28 mouse cellular contexts compared by ENCODE assay signal in genomic region chr2:178433903-178434302, GRCm38 (mm10). TPM values are rescaled to one million over a fixed set of nuclear protein-coding genes. Genes with fewer than 3 reads are reported as not detected.
"Had no signal": no experiment of that assay in that cellular context is flagged by ENCODE, and none has a peak within 500 bp of the region (broad histone marks: within the 10 kb centered on the region; RNA-seq: fewer than 3 reads in every experiment).

No protein-coding gene starts in this region.

- H3K27ac ChIP-seq: heart, embryonic 10.5 days; heart, embryonic 13.5 days; heart, embryonic 15.5 days; hindbrain, embryonic 13.5 days; hindbrain, embryonic 15.5 days; hindbrain, postnatal 0 days; layer of hippocampus, adult 2 months; limb, embryonic 13.5 days; limb, embryonic 15.5 days; liver, embryonic 12.5 days; liver, embryonic 14.5 days had no signal

- H3K9me3 ChIP-seq: heart, embryonic 10.5 days; heart, embryonic 13.5 days; heart, embryonic 15.5 days; hindbrain, embryonic 13.5 days; hindbrain, embryonic 15.5 days; limb, embryonic 13.5 days; limb, embryonic 15.5 days; liver, embryonic 12.5 days had no signal

- H3K4me2 ChIP-seq: heart, embryonic 13.5 days; heart, embryonic 15.5 days; hindbrain, embryonic 13.5 days; hindbrain, embryonic 15.5 days; limb, embryonic 13.5 days; limb, embryonic 15.5 days; liver, embryonic 12.5 days had no signal

- ATAC-seq: hindbrain, postnatal 0 days; liver, embryonic 12.5 days had no signal

- H3K4me1 ChIP-seq: heart, embryonic 15.5 days; liver, embryonic 12.5 days had no signal

- H3K4me3 ChIP-seq: heart, embryonic 10.5 days; heart, embryonic 13.5 days; heart, embryonic 15.5 days; hindbrain, embryonic 13.5 days; hindbrain, embryonic 15.5 days; layer of hippocampus, adult 2 months; limb, embryonic 13.5 days; limb, embryonic 15.5 days; liver, embryonic 12.5 days had no signal

- H3K36me3 ChIP-seq: heart, embryonic 10.5 days; heart, embryonic 13.5 days; heart, embryonic 15.5 days; hindbrain, embryonic 13.5 days; hindbrain, embryonic 15.5 days; limb, embryonic 13.5 days; limb, embryonic 15.5 days; liver, embryonic 12.5 days had no signal

- H3K27me3 ChIP-seq: heart, embryonic 13.5 days; heart, embryonic 15.5 days; hindbrain, embryonic 13.5 days; hindbrain, embryonic 15.5 days; limb, embryonic 15.5 days; liver, embryonic 12.5 days had no signal

- H3K9ac ChIP-seq: heart, embryonic 13.5 days; heart, embryonic 15.5 days; hindbrain, embryonic 13.5 days; hindbrain, embryonic 15.5 days; limb, embryonic 13.5 days; limb, embryonic 15.5 days; liver, embryonic 12.5 days; liver, embryonic 14.5 days had no signal

- DNase-seq: gastrocnemius, postnatal 14 days; gastrocnemius, postnatal 36 days; heart, adult 18-20 months; heart, postnatal 14 days; heart, postnatal 36 days; kidney, adult 18-20 months; kidney, adult 8-10 months; kidney, postnatal 10 days; kidney, postnatal 25 days; kidney, postnatal 4 days; left cerebral cortex, postnatal 4 days had no signal

RNA-seq across cellular contexts. Expression of gene Cdh26, which starts 3.6 kb away (rescaled TPM):
- total RNA-seq: gastrocnemius, adult 18-20 months; gastrocnemius, adult 8-10 months; gastrocnemius, postnatal 14 days; gastrocnemius, postnatal 36 days; heart, adult 8-10 months; hematopoietic stem cell, adult 5-6 weeks; liver, adult 2 months had no signal
- polyA plus RNA-seq: heart, embryonic 15.5 days; liver, adult 2 months had no signal

RNA-seq across cellular contexts. Expression of gene Sycp2, which starts 26.4 kb away (rescaled TPM):
- total RNA-seq: gastrocnemius, adult 8-10 months; liver, adult 2 months had no signal
- polyA plus RNA-seq: kidney, embryonic 14.5 days; liver, adult 2 months; liver, embryonic 12.5 days had no signal
